ENCODE assay signal across 8 mouse cellular contexts in genomic region chr2:65620556-65621166, GRCm38 (mm10). TPM values are rescaled to one million over a fixed set of nuclear protein-coding genes. Genes with fewer than 3 reads are reported as not detected.
DNase-seq lines count a peak whose midpoint lies in the region; ATAC-seq and TF ChIP-seq lines count a peak whose summit lies in the region.

Gene Scn2a (plus strand): TSS chr2:65620771.

- WGBS in kidney, embryonic 16.5 days, result 48% methylated on average over 9 of the region's 9 CpGs
- 35% methylated on average over 9 of the region's 9 CpGs for WGBS in hindbrain, postnatal 0 days

- no peaks in the 10 kb centered on the region for H3K36me3 ChIP-seq in kidney, embryonic 16.5 days (ENCODE audit: insufficient read depth, low read length)
- H3K36me3 ChIP-seq in hindbrain, postnatal 0 days (ENCODE audit: insufficient read depth, low read length), result no peaks in the 10 kb centered on the region

- peak; percentile 85 for TF ChIP-seq CTCF in hindbrain, postnatal 0 days (IDR thresholded peaks at IDR 0.05; ENCODE audit: low read depth)

- no peak within 1 kb of the TSS for H3K27ac ChIP-seq in kidney, embryonic 16.5 days (ENCODE audit: low read length)
- H3K27ac ChIP-seq in hindbrain, postnatal 0 days, result peak within 1 kb of the TSS; percentile 76

- no peak for ATAC-seq in kidney, embryonic 16.5 days (ENCODE audit: low FRiP score, low TSS enrichment)
- ATAC-seq in hindbrain, postnatal 0 days, result peak; percentile 66

- no peak within 1 kb of the TSS for H3K9ac ChIP-seq in kidney, embryonic 16.5 days (replicated peaks; ENCODE audit: low read length)
- peak within 1 kb of the TSS; percentile 50 for H3K9ac ChIP-seq in hindbrain, postnatal 0 days (replicated peaks; ENCODE audit: low read length)

- no peaks in the 10 kb centered on the region for H3K9me3 ChIP-seq in kidney, embryonic 16.5 days (ENCODE audit: low read length)
- no peaks in the 10 kb centered on the region for H3K9me3 ChIP-seq in hindbrain, postnatal 0 days (ENCODE audit: low read length)

- DNase-seq in kidney, adult 8-10 months, result peak; percentile 9 to 21
- peak; percentile 65 for DNase-seq in ZHBTc4 (ENCODE audit: low read depth, low spot score)
- peak; percentile 68 for DNase-seq in embryo, embryonic 10.5 days (ENCODE audit: low spot score)
- DNase-seq in hindbrain, postnatal 0 days (ENCODE audit: low spot score), result peak; percentile 84
- DNase-seq in left cerebral cortex, postnatal 4 days, result peak; percentile 47
- peak; percentile 82 for DNase-seq in right cerebral cortex, adult 18-20 months
- DNase-seq in yolk sac, embryonic 10.5 days (ENCODE audit: low spot score), result no peak

- no peaks in the 10 kb centered on the region for H3K27me3 ChIP-seq in kidney, embryonic 16.5 days (ENCODE audit: insufficient read depth, low read length)
- no peaks in the 10 kb centered on the region for H3K27me3 ChIP-seq in hindbrain, postnatal 0 days (ENCODE audit: insufficient read depth, low read length)

- H3K4me1 ChIP-seq in kidney, embryonic 16.5 days (ENCODE audit: insufficient read depth, low read length), result no peaks in the 10 kb centered on the region
- H3K4me1 ChIP-seq in hindbrain, postnatal 0 days (ENCODE audit: insufficient read depth, low read length), result no peaks in the 10 kb centered on the region

- no peak within 1 kb of the TSS for H3K4me3 ChIP-seq in kidney, embryonic 16.5 days (ENCODE audit: low read length)
- H3K4me3 ChIP-seq in hindbrain, postnatal 0 days (ENCODE audit: low read length), result peak within 1 kb of the TSS; percentile 45

- H3K4me2 ChIP-seq in kidney, embryonic 16.5 days (replicated peaks; ENCODE audit: low read depth, low read length), result no peak within 1 kb of the TSS
- H3K4me2 ChIP-seq in hindbrain, postnatal 0 days (ENCODE audit: low read depth, low read length), result peak within 1 kb of the TSS; percentile 51

- intact Hi-C loops in left cerebral cortex, postnatal 4 days (cut with DNase I), result loop anchor here (2.0 kb wide), 1 partner anchor 48 kb away; no protein-coding TSS in a partner anchor

RNA-seq across cellular contexts. Expression of gene Scn2a, which starts in this region (rescaled TPM):
- 2.1 and 2.5 TPM in 2 replicates for polyA plus RNA-seq in kidney, embryonic 16.5 days (2015; fragmentation: Nextera tagmentation; extraction: Ambion mirVana)
- 83.0 and 85.7 TPM in 2 replicates for total RNA-seq in hindbrain, postnatal 0 days (2014; rRNA removed)
- polyA plus RNA-seq in hindbrain, postnatal 0 days (2015; fragmentation: Nextera tagmentation; extraction: Ambion mirVana), result 56.7 and 59.6 TPM in 2 replicates
- total RNA-seq in left cerebral cortex, postnatal 4 days (2021), result 100 to 1,000 TPM; 227 TPM

Comparison
In these comparisons a context has a peak if more than half of its experiments do, and no peak if none do; other contexts are left out.
1. RNA of gene Scn2a (polyA plus RNA-seq): 56.7 to 59.6 TPM in hindbrain, postnatal 0 days; 2.1 to 2.5 TPM in kidney, embryonic 16.5 days; every median in the first group is over 10 times any median in the second.